Mouse (Mus musculus): ENCODE results near the gene Hyou1.

GRCm38 (mm10) chr9:44330736-44331135 lies 48.6 kb upstream of the Hyou1 start:
- TF ChIP-seq EP300 (optimal IDR thresholded peaks at IDR 0.05) (no peak), CTCF (IDR thresholded peaks at IDR 0.05; ENCODE audit: low read depth) (no peak)

Data from stomach, postnatal 0 days (tissue).